Comparison of ENCODE assay signal across 17 mouse cellular contexts in genomic region chr14:73169926-73170844, GRCm38 (mm10). TPM values are rescaled to one million over a fixed set of nuclear protein-coding genes. Genes with fewer than 3 reads are reported as not detected.
DNase-seq lines count a peak whose midpoint lies in the region; ATAC-seq lines count a peak whose summit lies in the region.
"Had no signal": no experiment of that assay in that cellular context is flagged by ENCODE, and none has a peak within 500 bp of the region (broad histone marks: within the 10 kb centered on the region; RNA-seq: fewer than 3 reads in every experiment).

No protein-coding gene starts in this region.

- 0 out of 2 replicates have a peak, but pooled peaks have one; percentile 25 for ATAC-seq in liver, embryonic 15.5 days (ENCODE audit: insufficient read depth)
- ATAC-seq in liver, embryonic 12.5 days, result no peak
- ATAC-seq in stomach, embryonic 15.5 days (ENCODE audit: insufficient read depth, low FRiP score, low read depth), result no peak

- H3K4me3 ChIP-seq in liver, embryonic 15.5 days (replicated peaks), result no peak overlapping the region
- H3K4me3 ChIP-seq in liver, embryonic 12.5 days, result no peak overlapping the region
- H3K4me3 ChIP-seq in stomach, embryonic 15.5 days (replicated peaks), result no peak overlapping the region
- H3K4me3 ChIP-seq: embryonic facial prominence, embryonic 15.5 days; heart, embryonic 15.5 days; hindbrain, embryonic 13.5 days; limb, embryonic 15.5 days; myocyte had no signal

- H3K27ac ChIP-seq in liver, embryonic 15.5 days (replicated peaks), result no peak overlapping the region
- H3K27ac ChIP-seq in liver, embryonic 12.5 days, result no peak overlapping the region
- H3K27ac ChIP-seq in stomach, embryonic 15.5 days, result peak overlapping the region; percentile 57; the same call in 1 of the 2 replicates
- H3K27ac ChIP-seq: embryonic facial prominence, embryonic 15.5 days; heart, embryonic 15.5 days; hindbrain, embryonic 13.5 days; kidney, postnatal 0 days; limb, embryonic 15.5 days had no signal

- H3K9me3 ChIP-seq in liver, embryonic 15.5 days (replicated peaks), result no peaks in the 10 kb centered on the region
- H3K9me3 ChIP-seq in liver, embryonic 12.5 days (replicated peaks), result no peaks in the 10 kb centered on the region
- H3K9me3 ChIP-seq in stomach, embryonic 15.5 days, result no peaks in the 10 kb centered on the region
- H3K9me3 ChIP-seq: embryonic facial prominence, embryonic 15.5 days; heart, embryonic 15.5 days; hindbrain, embryonic 13.5 days; limb, embryonic 15.5 days had no signal

- peak; percentile 24 for DNase-seq in adrenal gland, postnatal 14 days
- no peak for DNase-seq in adrenal gland, postnatal 10 days
- peak; percentile 72 for DNase-seq in induced T-regulatory cell, adult 2 months (ENCODE audit: low read depth)
- no peak for DNase-seq in urinary bladder, postnatal 25 days (ENCODE audit: low spot score)
- no peak for DNase-seq in lung, postnatal 4 days
- DNase-seq: cerebellum, adult 11-12 months; lung, postnatal 10 days had no signal

- H3K9ac ChIP-seq in liver, embryonic 15.5 days, result no peak overlapping the region
- H3K9ac ChIP-seq in liver, embryonic 12.5 days, result no peak overlapping the region
- no peak overlapping the region for H3K9ac ChIP-seq in stomach, embryonic 15.5 days
- H3K9ac ChIP-seq: embryonic facial prominence, embryonic 15.5 days; heart, embryonic 15.5 days; hindbrain, embryonic 13.5 days; limb, embryonic 15.5 days had no signal

- no peaks in the 10 kb centered on the region for H3K27me3 ChIP-seq in liver, embryonic 15.5 days
- H3K27me3 ChIP-seq in liver, embryonic 12.5 days (replicated peaks), result no peaks in the 10 kb centered on the region
- H3K27me3 ChIP-seq in stomach, embryonic 15.5 days (replicated peaks), result no peaks in the 10 kb centered on the region
- H3K27me3 ChIP-seq: embryonic facial prominence, embryonic 15.5 days; heart, embryonic 15.5 days; hindbrain, embryonic 13.5 days; limb, embryonic 15.5 days had no signal

- WGBS in liver, embryonic 15.5 days (ENCODE audit: insufficient replicate concordance), result 68% methylated on average over 13 of the region's 13 CpGs
- WGBS in liver, embryonic 12.5 days (ENCODE audit: insufficient replicate concordance), result 75% methylated on average over 13 of the region's 13 CpGs
- WGBS in stomach, embryonic 15.5 days, result 90% methylated on average over 13 of the region's 13 CpGs

- H3K4me2 ChIP-seq in liver, embryonic 15.5 days, result no peak overlapping the region
- no peak overlapping the region for H3K4me2 ChIP-seq in liver, embryonic 12.5 days
- H3K4me2 ChIP-seq in stomach, embryonic 15.5 days, result no peak overlapping the region
- H3K4me2 ChIP-seq: embryonic facial prominence, embryonic 15.5 days; heart, embryonic 15.5 days; hindbrain, embryonic 13.5 days; limb, embryonic 15.5 days; midbrain, embryonic 11.5 days had no signal

- H3K4me1 ChIP-seq in liver, embryonic 15.5 days (replicated peaks), result peaks cover 26% of the 10 kb centered on the region
- H3K4me1 ChIP-seq in liver, embryonic 12.5 days, result peaks cover 12% of the 10 kb centered on the region
- no peaks in the 10 kb centered on the region for H3K4me1 ChIP-seq in stomach, embryonic 15.5 days

- no peaks in the 10 kb centered on the region; the same call in 1 of the 2 replicates for H3K36me3 ChIP-seq in liver, embryonic 15.5 days (replicated peaks)
- H3K36me3 ChIP-seq in liver, embryonic 12.5 days, result peaks cover 34% of the 10 kb centered on the region
- H3K36me3 ChIP-seq in stomach, embryonic 15.5 days, result peaks cover 23% of the 10 kb centered on the region

RNA-seq across cellular contexts. Expression of gene Rcbtb2, which starts 47.3 kb away (rescaled TPM):
- 39.5 and 41.3 TPM in 2 replicates for total RNA-seq in adrenal gland, postnatal 14 days (2021)
- 10 to 100 TPM; 49.9 to 64.4 TPM for total RNA-seq in adrenal gland, postnatal 10 days (2021)
- polyA plus RNA-seq in liver, embryonic 15.5 days (2015; fragmentation: Nextera tagmentation; extraction: Ambion mirVana), result 16.6 and 18.9 TPM in 2 replicates
- 27.9 and 28.9 TPM in 2 replicates for polyA plus RNA-seq in liver, embryonic 12.5 days (2016; fragmentation: Nextera tagmentation; extraction: Ambion mirVana)
- polyA plus RNA-seq in stomach, embryonic 15.5 days (2015; fragmentation: Nextera tagmentation; extraction: Ambion mirVana), result 79.7 and 87.3 TPM in 2 replicates

Comparison
In these comparisons a context has a peak if more than half of its experiments do, and no peak if none do; other contexts are left out.
1. DNase-seq: peak in adrenal gland, postnatal 14 days (single experiment) and induced T-regulatory cell, adult 2 months (single experiment); none in adrenal gland, postnatal 10 days (single experiment), urinary bladder, postnatal 25 days (single experiment) and lung, postnatal 4 days (0 of 2).